Mouse (Mus musculus): ENCODE results near the gene Susd1. TPM values are rescaled to one million over a fixed set of nuclear protein-coding genes. Genes with fewer than 3 reads are reported as not detected.

The Susd1 gene
- total and polyA plus RNA-seq, 3 experiments = 49.0 to 180 (median 67.6) TPM

- Histone ChIP-seq H3K27me3 (ENCODE audit: control insufficient read depth in 1 of 2, insufficient read depth in 2 of 2, low read length in 2 of 2) (no peaks in the 10 kb centered on the region), H3K4me1 (ENCODE audit: control insufficient read depth in 1 of 2, insufficient read depth in 2 of 2, low read length in 2 of 2) (peaks cover 2 to 5% of the 10 kb centered on the region in 2 experiments; a peak in 2 of 4 replicates), H3K36me3 (ENCODE audit: control insufficient read depth in 1 of 2, insufficient read depth in 2 of 2, low read length in 2 of 2) (peaks cover 1 to 11% of the 10 kb centered on the region in 2 experiments), H3K9me3 (replicated peaks; ENCODE audit: insufficient read depth, low read length) (no peaks in the 10 kb centered on the region), H3K79me2 (ENCODE audit: control insufficient read depth, insufficient read depth, low read length, poor library complexity) (no peaks in the 10 kb centered on the region), H3K27ac (ENCODE audit: control insufficient read depth, low read depth, low read length) (no peak overlapping the region), H3K4me3 (ENCODE audit: control insufficient read depth in 1 of 2, insufficient read depth in 1 of 2, low read depth in 2 of 2, low read length in 2 of 2) (no peak overlapping the region), H3K9ac (ENCODE audit: control insufficient read depth, low read depth, low read length, poor library complexity, severe bottlenecking) (no peak overlapping the region)
- TF ChIP-seq BHLHE40 (IDR thresholded peaks at IDR 0.05; ENCODE audit: borderline replicate concordance, low read depth, low read length) (no peak), CHD2 (IDR thresholded peaks at IDR 0.05; ENCODE audit: low read length) (no peak), ELF1 (IDR thresholded peaks at IDR 0.05; ENCODE audit: low read depth, low read length) (no peak), MAFK (IDR thresholded peaks at IDR 0.05; ENCODE audit: borderline replicate concordance, low read depth, low read length) (no peak), ETS1 (IDR thresholded peaks at IDR 0.05; ENCODE audit: low read depth, low read length) (no peak), MYC (IDR thresholded peaks at IDR 0.05; ENCODE audit: low read depth, low read length) (no peak), E2F4 (IDR thresholded peaks at IDR 0.05; ENCODE audit: borderline replicate concordance, low read depth, low read length) (no peak), MAZ (IDR thresholded peaks at IDR 0.05; ENCODE audit: low read depth, low read length) (no peak), RAD21 (IDR thresholded peaks at IDR 0.05; ENCODE audit: low read depth, low read length) (no peak), USF2 (IDR thresholded peaks at IDR 0.05; ENCODE audit: borderline replicate concordance in 1 of 2, insufficient read depth in 1 of 2, low read depth in 1 of 2, low read length in 2 of 2) (no peak), NELFE (IDR thresholded peaks at IDR 0.05; ENCODE audit: low read depth, low read length) (no peak), POLR2AphosphoS2 (IDR thresholded peaks at IDR 0.05; ENCODE audit: low read length) (no peak), RCOR1 (IDR thresholded peaks at IDR 0.05; ENCODE audit: low read depth, low read length) (no peak), SMC3 (IDR thresholded peaks at IDR 0.05; ENCODE audit: low read depth, low read length) (no peak)
- DNase-seq (ENCODE audit: low read depth, low spot score) = no peak
Observed at GRCm38 (mm10) chr4:59379876-59380275, 58.6 kb downstream of the Susd1 start.

DNA sequence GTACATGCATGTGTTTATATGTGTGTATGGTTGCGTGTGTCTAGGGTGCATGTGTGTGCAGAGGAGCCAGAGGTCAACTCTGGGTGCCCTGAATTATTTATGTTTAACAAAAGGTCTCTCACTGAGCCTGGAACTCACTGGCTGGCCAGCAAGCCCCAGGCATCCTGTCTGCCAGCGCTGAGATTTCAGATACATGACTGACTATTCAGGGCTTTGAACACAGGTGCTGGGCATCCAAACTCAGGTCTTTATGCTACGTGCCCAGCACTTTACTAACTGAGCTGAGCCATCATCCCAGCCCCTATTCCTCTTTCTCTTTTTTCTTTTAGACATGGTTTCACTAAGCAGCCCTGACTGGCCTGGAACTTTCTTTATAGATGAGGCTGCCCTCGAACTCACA lies 59.8 kb downstream of the Susd1 start:
- Histone ChIP-seq H3K27me3 (ENCODE audit: control insufficient read depth in 1 of 2, insufficient read depth in 2 of 2, low read length in 2 of 2) (no peaks in the 10 kb centered on the region), H3K79me2 (ENCODE audit: control insufficient read depth, insufficient read depth, low read length, poor library complexity) (no peaks in the 10 kb centered on the region), H3K4me3 (ENCODE audit: control insufficient read depth in 1 of 2, insufficient read depth in 1 of 2, low read depth in 2 of 2, low read length in 2 of 2) (no peak overlapping the region), H3K27ac (ENCODE audit: control insufficient read depth, low read depth, low read length) (no peak overlapping the region), H3K4me1 (ENCODE audit: control insufficient read depth in 1 of 2, insufficient read depth in 2 of 2, low read length in 2 of 2) (0 out of 4 replicates have a peak, but pooled peaks cover 0 to 2% of the 10 kb centered on the region in 2 experiments), H3K9me3 (replicated peaks; ENCODE audit: insufficient read depth, low read length) (no peaks in the 10 kb centered on the region), H3K36me3 (ENCODE audit: control insufficient read depth in 1 of 2, insufficient read depth in 2 of 2, low read length in 2 of 2) (peaks cover 0 to 11% of the 10 kb centered on the region in 2 experiments; a peak in 2 of 4 replicates), H3K9ac (ENCODE audit: control insufficient read depth, low read depth, low read length, poor library complexity, severe bottlenecking) (no peak overlapping the region)
- TF ChIP-seq ETS1 (IDR thresholded peaks at IDR 0.05; ENCODE audit: low read depth, low read length) (no peak), ZC3H11A (IDR thresholded peaks at IDR 0.05; ENCODE audit: low read depth, low read length) (no peak), TBP (IDR thresholded peaks at IDR 0.05; ENCODE audit: low read depth, low read length) (no peak), ZMIZ1 (IDR thresholded peaks at IDR 0.05; ENCODE audit: low read depth, low read length) (no peak), BHLHE40 (IDR thresholded peaks at IDR 0.05; ENCODE audit: borderline replicate concordance, low read depth, low read length) (no peak), MAX (IDR thresholded peaks at IDR 0.05; ENCODE audit: low read length) (no peak), UBTF (IDR thresholded peaks at IDR 0.05; ENCODE audit: borderline replicate concordance, insufficient read depth, low read depth, low read length) (no peak), POLR2AphosphoS5 (IDR thresholded peaks at IDR 0.05; ENCODE audit: borderline replicate concordance, low read depth, low read length) (no peak), KAT2A (conservative IDR thresholded peaks at IDR 0.05; ENCODE audit: low read depth, low read length) (no peak), HCFC1 (IDR thresholded peaks at IDR 0.05; ENCODE audit: low read depth, low read length) (no peak), TAL1 (IDR thresholded peaks at IDR 0.05; ENCODE audit: low read length) (no peak), ZKSCAN1 (IDR thresholded peaks at IDR 0.05; ENCODE audit: low read depth, low read length) (no peak), MYC (IDR thresholded peaks at IDR 0.05; ENCODE audit: low read depth, low read length) (no peak), NRF1 (IDR thresholded peaks at IDR 0.05; ENCODE audit: insufficient read depth, low read depth, low read length, poor library complexity, severe bottlenecking) (no peak), E2F4 (IDR thresholded peaks at IDR 0.05; ENCODE audit: borderline replicate concordance, low read depth, low read length) (no peak)
- DNase-seq (ENCODE audit: low read depth, low spot score) = no peak

Data from MEL (cell line).